Mouse (Mus musculus) myocyte (in vitro differentiated cells): ENCODE measurements around the gene Slc39a8. TPM values are rescaled to one million over a fixed set of nuclear protein-coding genes. Genes with fewer than 3 reads are reported as not detected.

Experiments
- H3K27me3 ChIP-seq: one replicate; pipeline ENCODE4 v1.6.1; 2011; ENCODE audit not compliant: control insufficient read depth, insufficient read depth, insufficient read length
- H3K36me3 ChIP-seq: one replicate; pipeline ENCODE4 v1.6.1; 2011; ENCODE audit not compliant: control insufficient read depth, insufficient read depth
- H3K4me2 ChIP-seq: one replicate; pipeline ENCODE4 v1.6.1; 2011; ENCODE audit warnings: low read depth, control low read depth
- H3K4me3 ChIP-seq: one replicate; pipeline ENCODE4 v1.5.1; 2011; ENCODE audit warnings: mild to moderate bottlenecking, control low read depth, moderate library complexity
- H3K79me2 ChIP-seq: one replicate; pipeline ENCODE4 v1.6.1; 2011; ENCODE audit not compliant: control insufficient read depth, insufficient read depth
- H3ac ChIP-seq: one replicate; pipeline ENCODE4 v1.6.1; 2011; ENCODE audit not compliant: control insufficient read depth, insufficient read length
- CEBPB ChIP-seq: IDR thresholded peaks from 2 replicates; pipeline ENCODE4 v1.6.1; 2011; ENCODE audit warnings: mild to moderate bottlenecking, moderate library complexity; ENCODE audit not compliant: poor library complexity, insufficient read depth, severe bottlenecking
- E2F4 ChIP-seq: IDR thresholded peaks from one replicate; pipeline ENCODE4 v1.6.1; 2011; ENCODE audit warnings: mild to moderate bottlenecking, control low read depth, moderate library complexity; ENCODE audit not compliant: insufficient read depth
- MAX ChIP-seq: IDR thresholded peaks from one replicate; pipeline ENCODE4 v1.6.1; 2011; ENCODE audit warnings: low read depth, mild to moderate bottlenecking, control low read depth
- MYOD1 ChIP-seq, 3 experiments: IDR thresholded peaks; one replicate each; pipeline ENCODE4 v1.6.1; 2011; ENCODE audit warnings: control low read depth in 2 of 3, low read depth in 2 of 3, mild to moderate bottlenecking in 2 of 3, moderate library complexity in 1 of 3; ENCODE audit not compliant: insufficient read length in 2 of 3, control insufficient read depth in 1 of 3
- MYOG ChIP-seq, 3 experiments: IDR thresholded peaks; one replicate each; pipeline ENCODE4 v1.6.1; 2011; ENCODE audit warnings: control low read depth in 2 of 3, low read depth in 2 of 3, mild to moderate bottlenecking in 2 of 3; ENCODE audit not compliant: insufficient read length in 2 of 3, control insufficient read depth in 1 of 3, insufficient read depth in 1 of 3
- POLR2A ChIP-seq: IDR thresholded peaks from one replicate; pipeline ENCODE4 v1.6.1; 2011; ENCODE audit warnings: low read depth, mild to moderate bottlenecking, control low read depth, moderate library complexity; ENCODE audit not compliant: insufficient read length
- POLR2AphosphoS2 ChIP-seq: IDR thresholded peaks from one replicate; pipeline ENCODE4 v1.6.1; 2011; ENCODE audit warnings: low read depth, control low read depth; ENCODE audit not compliant: insufficient read length
- REST ChIP-seq: IDR thresholded peaks from one replicate; pipeline ENCODE4 v1.6.1; 2011; ENCODE audit warnings: mild to moderate bottlenecking, control low read depth, moderate library complexity; ENCODE audit not compliant: insufficient read depth, insufficient read length
- SRF ChIP-seq: IDR thresholded peaks from one replicate; pipeline ENCODE4 v1.6.1; 2011; ENCODE audit warnings: low read depth; ENCODE audit not compliant: control insufficient read depth, insufficient read length
- TCF12 ChIP-seq: IDR thresholded peaks from one replicate; pipeline ENCODE4 v1.6.1; 2011; ENCODE audit warnings: mild to moderate bottlenecking, control low read depth; ENCODE audit not compliant: poor library complexity, insufficient read depth, severe bottlenecking
- TCF3 ChIP-seq: IDR thresholded peaks from one replicate; pipeline ENCODE4 v1.6.1; 2011; ENCODE audit warnings: low read depth, control low read depth; ENCODE audit not compliant: insufficient read length
- USF1 ChIP-seq: IDR thresholded peaks from one replicate; pipeline ENCODE4 v1.6.1; 2011; ENCODE audit warnings: low read depth, mild to moderate bottlenecking, control low read depth, moderate library complexity
- polyA plus RNA-seq: library from polyadenylated mRNA; unstranded; fragments of >200 nt; fragmentation: generic; extraction: Trizol; gene quantifications from one replicate; pipeline ENCODE4 v1.2.1, GENCODE M21; 2012; ENCODE audit warnings: missing spikeins

Slc39a8 gene
- polyA plus RNA-seq, 1 experiment: 0.96 TPM

DNA sequence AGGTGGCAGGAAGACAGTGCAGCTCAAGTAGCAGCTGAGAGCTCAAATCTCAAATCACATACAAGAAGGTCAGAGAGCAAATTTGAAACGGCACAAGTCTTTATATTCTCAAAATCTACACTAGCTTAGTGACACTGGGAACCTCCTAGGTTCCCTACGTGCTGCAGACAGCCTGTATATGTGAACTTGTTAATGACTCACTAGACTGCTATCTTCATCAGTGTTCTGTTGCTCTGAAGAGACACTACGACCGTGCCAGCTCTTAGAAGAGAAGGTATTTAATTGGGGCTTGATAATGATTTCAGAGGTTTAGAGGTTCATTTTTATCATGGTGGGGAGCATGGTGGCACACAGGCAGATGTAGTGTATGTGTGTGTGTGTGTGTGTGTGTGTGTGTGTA lies 94.2 kb downstream of the Slc39a8 start:
- H3K4me3 ChIP-seq: no peak overlapping the region
- no peak overlapping the region for H3K4me2 ChIP-seq
- H3K79me2 ChIP-seq: no peaks in the 10 kb centered on the region
- no peak for TF ChIP-seq POLR2AphosphoS2
- TF ChIP-seq MYOD1 (IDR thresholded peaks at IDR 0.05; ENCODE audit: control insufficient read depth in 1 of 3, insufficient read length in 2 of 3, low read depth in 2 of 3): peak in 1 of 3 experiments; percentile 11
- no peaks in the 10 kb centered on the region for H3K36me3 ChIP-seq
- H3K27me3 ChIP-seq: no peaks in the 10 kb centered on the region
- H3ac ChIP-seq: no peak overlapping the region

DNA sequence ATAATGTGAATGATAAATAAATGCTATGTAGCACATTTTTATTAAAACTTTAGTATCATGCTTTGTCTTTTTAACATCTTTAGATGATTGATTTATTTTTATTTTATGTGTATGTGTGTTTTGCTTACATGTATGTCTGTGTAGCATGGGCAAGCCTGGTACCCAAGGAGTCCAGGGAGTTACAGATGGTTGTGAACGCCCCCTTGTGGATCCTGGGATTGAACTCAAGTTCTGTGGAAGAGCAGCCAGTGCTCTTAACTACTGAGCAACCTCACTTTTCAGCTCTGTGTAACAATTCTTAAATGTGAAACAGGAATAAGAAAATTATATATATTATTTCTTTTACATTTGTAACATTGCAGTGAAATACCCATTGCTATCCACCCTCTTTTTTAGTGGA lies 101.7 kb downstream of the Slc39a8 start:
- Histone ChIP-seq H3K36me3 (no peaks in the 10 kb centered on the region), H3K79me2 (no peaks in the 10 kb centered on the region), H3K27me3 (no peaks in the 10 kb centered on the region), H3K4me2 (no peak overlapping the region), H3K4me3 (no peak overlapping the region), H3ac (no peak overlapping the region)
- TF ChIP-seq CEBPB: no peak
- TF ChIP-seq USF1: no peak
- no peak for TF ChIP-seq TCF3
- no peak for TF ChIP-seq MAX
- no peak for TF ChIP-seq REST
- no peak for TF ChIP-seq POLR2AphosphoS2

DNA sequence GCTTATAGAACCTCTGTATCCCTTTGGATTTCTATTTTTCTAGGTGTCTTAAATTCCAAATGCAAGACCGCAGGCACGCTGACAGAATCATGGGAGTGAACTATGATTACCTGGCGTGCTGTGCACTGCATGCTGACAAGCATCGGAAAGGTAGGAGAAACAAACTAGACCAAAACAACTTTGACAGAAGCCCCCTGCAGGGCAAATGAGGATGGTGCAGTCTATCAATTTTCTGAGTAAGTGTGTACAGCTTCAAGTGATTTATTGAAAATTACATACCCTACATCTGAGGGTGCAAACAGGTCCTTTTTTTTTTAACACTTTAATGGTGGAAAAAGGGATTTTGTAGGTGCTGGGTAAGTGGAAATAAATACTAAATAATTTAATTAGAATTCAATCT lies 103.1 kb downstream of the Slc39a8 start:
- TF ChIP-seq POLR2AphosphoS2 (no peak), MYOD1 (IDR thresholded peaks at IDR 0.05; ENCODE audit: control insufficient read depth in 1 of 3, insufficient read length in 2 of 3, low read depth in 2 of 3) (no peak), POLR2A (no peak), REST (no peak), TCF12 (no peak), MAX (no peak), CEBPB (no peak), SRF (no peak), E2F4 (no peak), USF1 (no peak), TCF3 (no peak), MYOG (IDR thresholded peaks at IDR 0.05; ENCODE audit: control insufficient read depth in 1 of 3, insufficient read depth in 1 of 3, insufficient read length in 2 of 3, low read depth in 2 of 3) (no peak)

DNA sequence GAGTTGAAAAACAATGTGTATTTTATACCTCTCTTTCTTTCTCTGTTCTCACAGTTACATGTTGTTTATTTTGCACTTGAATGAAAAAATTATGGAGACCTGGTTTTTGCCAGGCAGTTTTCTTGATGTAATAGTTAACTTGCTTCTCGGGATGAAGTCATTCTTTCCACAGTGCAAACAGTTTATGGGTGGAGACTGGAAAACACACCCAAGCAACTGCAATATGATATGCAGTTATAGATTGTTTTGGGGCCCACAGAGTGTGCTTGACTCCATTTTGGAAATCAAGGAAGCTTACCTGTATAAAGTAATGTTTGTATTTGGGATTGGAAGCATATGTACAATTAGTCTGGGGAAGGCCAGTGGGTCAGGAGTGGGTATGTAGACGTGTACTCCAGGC lies 112.4 kb downstream of the Slc39a8 start:
- no peaks in the 10 kb centered on the region for H3K79me2 ChIP-seq
- H3K36me3 ChIP-seq: no peaks in the 10 kb centered on the region
- TF ChIP-seq POLR2AphosphoS2: no peak

More for the DNA sequence above, 103.1 kb downstream of the Slc39a8 start:
- no peaks in the 10 kb centered on the region for H3K36me3 ChIP-seq
- no peak overlapping the region for H3K4me2 ChIP-seq
- H3K79me2 ChIP-seq: no peaks in the 10 kb centered on the region
- no peak overlapping the region for H3K4me3 ChIP-seq
- H3ac ChIP-seq: no peak overlapping the region
- no peaks in the 10 kb centered on the region for H3K27me3 ChIP-seq

More for the DNA sequence above, 112.4 kb downstream of the Slc39a8 start:
- Histone ChIP-seq H3ac (no peak overlapping the region), H3K27me3 (no peaks in the 10 kb centered on the region), H3K4me2 (no peak overlapping the region), H3K4me3 (no peak overlapping the region)

Other genes starting within 250 kb of the Slc39a8 start
- 35.3 TPM for gene Nfkb1, start 133.7 kb upstream of the Slc39a8 start, polyA plus RNA-seq